Mouse (Mus musculus): ENCODE measurements around the gene Adam12.

DNA sequence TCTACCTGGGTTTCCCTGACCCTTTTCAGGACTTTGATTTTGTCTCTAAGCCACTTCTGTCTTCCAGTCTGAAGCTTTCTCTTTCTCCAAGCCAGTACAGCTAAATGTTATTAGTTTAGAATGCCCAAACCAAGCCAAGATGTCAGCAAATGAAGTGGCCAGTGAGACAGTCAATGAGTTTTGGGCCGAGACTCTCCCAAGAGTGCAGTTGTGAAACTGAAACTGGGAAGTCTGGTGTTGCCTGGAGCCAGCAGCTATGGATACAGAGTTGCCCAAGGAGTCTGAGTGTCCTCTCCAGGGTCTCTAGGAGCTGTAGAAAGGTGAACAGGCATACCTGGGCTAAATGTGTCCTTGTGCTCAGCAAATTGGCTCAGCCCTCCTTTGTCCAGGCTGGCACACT is 260.9 kb downstream of the Adam12 start:
- TF ChIP-seq ZNF384 (IDR thresholded peaks at IDR 0.05; ENCODE audit: low read depth, low read length) (no peak), ZC3H11A (IDR thresholded peaks at IDR 0.05; ENCODE audit: borderline replicate concordance, low read depth, low read length) (no peak), CHD2 (IDR thresholded peaks at IDR 0.05; ENCODE audit: low read depth, low read length) (no peak), HCFC1 (IDR thresholded peaks at IDR 0.05; ENCODE audit: borderline replicate concordance, insufficient read depth, low read length) (no peak)

All from ES-E14 (cell line).